Comparison of ENCODE assay signal across 9 mouse cellular contexts in genomic region chr7:124868133-124868603, GRCm38 (mm10).
DNase-seq lines count a peak whose midpoint lies in the region; ATAC-seq lines count a peak whose summit lies in the region.
"Had no signal": no experiment of that assay in that cellular context is flagged by ENCODE, and none has a peak within 500 bp of the region (broad histone marks: within the 10 kb centered on the region; RNA-seq: fewer than 3 reads in every experiment).

No protein-coding gene starts in this region.

- H3K27me3 ChIP-seq in hindbrain, embryonic 10.5 days (ENCODE audit: insufficient read depth, poor library complexity, severe bottlenecking): no peaks in the 10 kb centered on the region
- H3K27me3 ChIP-seq in hindbrain, embryonic 12.5 days: no peaks in the 10 kb centered on the region
- no peaks in the 10 kb centered on the region for H3K27me3 ChIP-seq in heart, embryonic 15.5 days
- no peaks in the 10 kb centered on the region for H3K27me3 ChIP-seq in stomach, embryonic 16.5 days (ENCODE audit: control insufficient read depth, insufficient read depth, low read length)
- H3K27me3 ChIP-seq: midbrain, embryonic 12.5 days had no signal

- DNase-seq in hindbrain, embryonic 10.5 days (ENCODE audit: low spot score): peak; percentile 12
- peak; percentile 58 for DNase-seq in cerebellum, adult 9-11 months
- DNase-seq in large intestine, adult 2 months (ENCODE audit: low read depth, low spot score): peak; percentile 3
- no peak for DNase-seq in layer of hippocampus, postnatal 10 days (ENCODE audit: low spot score in 2 of 2)
- no peak for DNase-seq in thymus, postnatal 36 days

- no peak overlapping the region for H3K4me3 ChIP-seq in hindbrain, embryonic 10.5 days
- no peak overlapping the region for H3K4me3 ChIP-seq in hindbrain, embryonic 12.5 days
- H3K4me3 ChIP-seq in heart, embryonic 15.5 days: no peak overlapping the region
- H3K4me3 ChIP-seq in stomach, embryonic 16.5 days (replicated peaks; ENCODE audit: low read length): no peak overlapping the region
- H3K4me3 ChIP-seq: midbrain, embryonic 12.5 days had no signal

- no peaks in the 10 kb centered on the region for H3K4me1 ChIP-seq in hindbrain, embryonic 10.5 days (replicated peaks)
- no peaks in the 10 kb centered on the region for H3K4me1 ChIP-seq in hindbrain, embryonic 12.5 days
- H3K4me1 ChIP-seq in heart, embryonic 15.5 days (replicated peaks): no peaks in the 10 kb centered on the region
- H3K4me1 ChIP-seq in stomach, embryonic 16.5 days (ENCODE audit: control insufficient read depth, insufficient read depth, low read length): 0 out of 2 replicates have a peak, but pooled peaks cover 4% of the 10 kb centered on the region
- H3K4me1 ChIP-seq: midbrain, embryonic 12.5 days had no signal

- H3K27ac ChIP-seq in hindbrain, embryonic 10.5 days: no peak overlapping the region
- no peak overlapping the region for H3K27ac ChIP-seq in hindbrain, embryonic 12.5 days
- H3K27ac ChIP-seq in heart, embryonic 15.5 days: peak overlapping the region; percentile 29; the same call in 1 of the 2 replicates
- peak overlapping the region; percentile 74 for H3K27ac ChIP-seq in stomach, embryonic 16.5 days (ENCODE audit: low read length)
- H3K27ac ChIP-seq: midbrain, embryonic 12.5 days had no signal

- 60% methylated on average over 6 of the region's 6 CpGs for WGBS in hindbrain, embryonic 10.5 days
- WGBS in hindbrain, embryonic 12.5 days: 52% methylated on average over 6 of the region's 6 CpGs
- WGBS in heart, embryonic 15.5 days: 45% methylated on average over 6 of the region's 6 CpGs
- WGBS in large intestine, adult 2 months: 17% methylated on average over 6 of the region's 6 CpGs
- 45% methylated on average over 6 of the region's 6 CpGs for WGBS in stomach, embryonic 16.5 days

- no peak for ATAC-seq in hindbrain, embryonic 12.5 days (ENCODE audit: low FRiP score)
- ATAC-seq in heart, embryonic 15.5 days (replicated peaks; ENCODE audit: insufficient number of reproducible peaks, insufficient read depth, low FRiP score, low read depth): peak; percentile 31; the same call in 1 of the 2 replicates
- ATAC-seq in stomach, embryonic 16.5 days (ENCODE audit: insufficient read depth, low FRiP score): peak; percentile 73; the same call in 1 of the 2 replicates

- H3K9me3 ChIP-seq in hindbrain, embryonic 10.5 days: no peaks in the 10 kb centered on the region
- H3K9me3 ChIP-seq in hindbrain, embryonic 12.5 days (replicated peaks): no peaks in the 10 kb centered on the region
- H3K9me3 ChIP-seq in heart, embryonic 15.5 days (replicated peaks): no peaks in the 10 kb centered on the region
- no peaks in the 10 kb centered on the region for H3K9me3 ChIP-seq in stomach, embryonic 16.5 days (replicated peaks; ENCODE audit: control insufficient read depth, low read length)
- H3K9me3 ChIP-seq: midbrain, embryonic 12.5 days had no signal

- no peak overlapping the region for H3K9ac ChIP-seq in hindbrain, embryonic 12.5 days
- no peak overlapping the region for H3K9ac ChIP-seq in heart, embryonic 15.5 days
- H3K9ac ChIP-seq in stomach, embryonic 16.5 days (ENCODE audit: low read length): no peak overlapping the region
- H3K9ac ChIP-seq: midbrain, embryonic 12.5 days had no signal

- no peaks in the 10 kb centered on the region for H3K36me3 ChIP-seq in hindbrain, embryonic 10.5 days
- H3K36me3 ChIP-seq in hindbrain, embryonic 12.5 days: no peaks in the 10 kb centered on the region
- H3K36me3 ChIP-seq in heart, embryonic 15.5 days: no peaks in the 10 kb centered on the region
- H3K36me3 ChIP-seq in stomach, embryonic 16.5 days (ENCODE audit: control insufficient read depth, insufficient read depth, low read length): no peaks in the 10 kb centered on the region
- H3K36me3 ChIP-seq: midbrain, embryonic 12.5 days had no signal

- H3K4me2 ChIP-seq in hindbrain, embryonic 12.5 days (replicated peaks): no peak overlapping the region
- no peak overlapping the region for H3K4me2 ChIP-seq in heart, embryonic 15.5 days
- H3K4me2 ChIP-seq in stomach, embryonic 16.5 days (ENCODE audit: low read depth, low read length): no peak overlapping the region
- H3K4me2 ChIP-seq: midbrain, embryonic 12.5 days had no signal

Comparison
In these comparisons a context has a peak if more than half of its experiments do, and no peak if none do; other contexts are left out.
1. DNase-seq: peak in hindbrain, embryonic 10.5 days (single experiment), cerebellum, adult 9-11 months (single experiment) and large intestine, adult 2 months (single experiment); none in layer of hippocampus, postnatal 10 days (0 of 2) and thymus, postnatal 36 days (0 of 2).
2. H3K27ac ChIP-seq: peak in heart, embryonic 15.5 days (single experiment) and stomach, embryonic 16.5 days (single experiment); none in hindbrain, embryonic 10.5 days (single experiment) and hindbrain, embryonic 12.5 days (single experiment).